Mouse (Mus musculus): ENCODE measurements around the gene Relch.

Gene Relch

DNA sequence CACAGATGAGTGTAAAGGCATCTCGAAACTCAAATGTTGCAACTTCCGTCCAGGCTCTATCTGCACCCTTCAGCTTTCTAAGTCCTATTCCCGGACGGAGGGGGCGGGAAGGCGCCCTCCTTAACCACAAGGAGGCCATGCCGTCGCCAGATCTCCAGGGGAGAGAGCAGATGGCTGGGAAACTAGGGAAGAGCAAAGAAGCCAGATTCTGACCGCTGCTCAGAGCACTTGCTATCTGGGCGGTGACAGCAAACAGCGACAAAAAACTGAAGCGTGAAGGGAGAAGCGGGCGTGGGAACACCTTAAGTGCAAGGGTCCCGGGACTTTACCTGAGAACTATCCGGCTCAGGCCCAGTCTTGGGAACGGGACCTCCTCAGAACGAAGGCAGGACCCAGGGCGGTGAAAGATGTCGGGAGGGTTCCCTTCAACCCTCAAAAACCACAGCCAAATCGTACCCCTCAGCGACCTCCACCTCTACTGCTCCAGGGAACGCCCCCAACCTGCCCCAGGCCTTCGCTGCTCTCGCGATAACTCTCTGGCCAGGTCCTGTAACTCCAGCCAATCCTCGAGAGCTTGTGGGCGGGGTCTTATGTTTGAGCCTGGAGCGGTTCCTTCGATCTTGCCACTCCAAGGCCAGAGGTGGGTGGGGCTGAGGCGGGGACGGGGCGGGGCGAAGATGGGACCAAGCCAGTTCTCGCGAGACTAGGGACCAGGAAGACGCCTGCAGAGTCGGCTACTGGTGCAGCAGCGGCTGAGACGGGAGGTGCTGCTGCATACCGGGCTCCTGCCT, at the start of gene Relch, which contains the start of gene Pign:
Relch (plus strand) TSS at position 691 of the 791 bp plus-strand sequence.
Pign (minus strand) TSS at position 507 of the 791 bp plus-strand sequence.
- Histone ChIP-seq H3K27me3 (ENCODE audit: control insufficient read depth, insufficient read depth, low read length, poor library complexity, severe bottlenecking) (no peaks in the 10 kb centered on the region), H3K36me3 (ENCODE audit: control insufficient read depth, insufficient read depth, low read length, poor library complexity, severe bottlenecking) (no peaks in the 10 kb centered on the region)
- DNase-seq (ENCODE audit: low read depth, low spot score), result peak; percentile 99

GRCm38 (mm10) chr1:105630481-105630880, 33.2 kb upstream of the Relch start:
- peak; percentile 54 for DNase-seq (ENCODE audit: low read depth, low spot score)
- no peaks in the 10 kb centered on the region for H3K27me3 ChIP-seq (ENCODE audit: control insufficient read depth, insufficient read depth, low read length, poor library complexity, severe bottlenecking)

GRCm38 (mm10) chr1:105644093-105644492, 19.6 kb upstream of the Relch start:
- peaks cover 11% of the 10 kb centered on the region; the same call in 1 of the 2 replicates for H3K36me3 ChIP-seq (ENCODE audit: control insufficient read depth, insufficient read depth, low read length, poor library complexity, severe bottlenecking)
- H3K27me3 ChIP-seq (ENCODE audit: control insufficient read depth, insufficient read depth, low read length, poor library complexity, severe bottlenecking), result no peaks in the 10 kb centered on the region
- DNase-seq (ENCODE audit: low read depth, low spot score), result no peak

More at GRCm38 (mm10) chr1:105630481-105630880, 33.2 kb upstream of the Relch start:
- no peaks in the 10 kb centered on the region for H3K36me3 ChIP-seq (ENCODE audit: control insufficient read depth, insufficient read depth, low read length, poor library complexity, severe bottlenecking)

- H3K27me3 ChIP-seq (ENCODE audit: control insufficient read depth, insufficient read depth, low read length, poor library complexity, severe bottlenecking), result no peaks in the 10 kb centered on the region
- DNase-seq (ENCODE audit: low read depth, low spot score), result no peak
- H3K36me3 ChIP-seq (ENCODE audit: control insufficient read depth, insufficient read depth, low read length, poor library complexity, severe bottlenecking), result peaks cover 5% of the 10 kb centered on the region; the same call in 1 of the 2 replicates
These were observed 13.0 kb upstream of the Relch start for GRCm38 (mm10) chr1:105650650-105651049.

- H3K36me3 ChIP-seq (ENCODE audit: control insufficient read depth, insufficient read depth, low read length, poor library complexity, severe bottlenecking), result no peaks in the 10 kb centered on the region
- H3K27me3 ChIP-seq (ENCODE audit: control insufficient read depth, insufficient read depth, low read length, poor library complexity, severe bottlenecking), result no peaks in the 10 kb centered on the region
- no peak for DNase-seq (ENCODE audit: low read depth, low spot score)
These were observed 9.7 kb upstream of the Relch start for GRCm38 (mm10) chr1:105653981-105654380.

GRCm38 (mm10) chr1:105660015-105660414, 3.6 kb upstream of the Relch start:
- DNase-seq (ENCODE audit: low read depth, low spot score), result peak; percentile 76
- Histone ChIP-seq H3K36me3 (ENCODE audit: control insufficient read depth, insufficient read depth, low read length, poor library complexity, severe bottlenecking) (no peaks in the 10 kb centered on the region), H3K27me3 (ENCODE audit: control insufficient read depth, insufficient read depth, low read length, poor library complexity, severe bottlenecking) (no peaks in the 10 kb centered on the region)

DNA sequence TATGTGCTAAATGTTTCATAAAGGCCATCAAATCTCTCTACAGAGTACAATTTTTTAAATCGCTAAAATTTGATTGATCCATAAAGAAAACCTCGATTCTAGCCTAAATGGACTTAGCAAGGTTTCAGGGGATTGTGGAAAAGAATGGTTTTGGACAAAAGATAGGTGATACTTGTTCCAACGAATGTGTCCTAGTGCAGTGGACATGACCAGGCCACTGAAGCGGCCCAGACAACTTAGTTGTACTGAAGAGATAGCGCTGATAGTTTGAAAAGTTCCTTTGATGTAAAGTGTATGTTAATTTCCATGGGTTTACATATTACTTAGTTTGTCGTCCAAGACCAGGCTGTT, 866 bp upstream of the Relch start:
- no peak for DNase-seq (ENCODE audit: low read depth, low spot score)
- Histone ChIP-seq H3K27me3 (ENCODE audit: control insufficient read depth, insufficient read depth, low read length, poor library complexity, severe bottlenecking) (no peaks in the 10 kb centered on the region), H3K36me3 (ENCODE audit: control insufficient read depth, insufficient read depth, low read length, poor library complexity, severe bottlenecking) (no peaks in the 10 kb centered on the region)

DNA sequence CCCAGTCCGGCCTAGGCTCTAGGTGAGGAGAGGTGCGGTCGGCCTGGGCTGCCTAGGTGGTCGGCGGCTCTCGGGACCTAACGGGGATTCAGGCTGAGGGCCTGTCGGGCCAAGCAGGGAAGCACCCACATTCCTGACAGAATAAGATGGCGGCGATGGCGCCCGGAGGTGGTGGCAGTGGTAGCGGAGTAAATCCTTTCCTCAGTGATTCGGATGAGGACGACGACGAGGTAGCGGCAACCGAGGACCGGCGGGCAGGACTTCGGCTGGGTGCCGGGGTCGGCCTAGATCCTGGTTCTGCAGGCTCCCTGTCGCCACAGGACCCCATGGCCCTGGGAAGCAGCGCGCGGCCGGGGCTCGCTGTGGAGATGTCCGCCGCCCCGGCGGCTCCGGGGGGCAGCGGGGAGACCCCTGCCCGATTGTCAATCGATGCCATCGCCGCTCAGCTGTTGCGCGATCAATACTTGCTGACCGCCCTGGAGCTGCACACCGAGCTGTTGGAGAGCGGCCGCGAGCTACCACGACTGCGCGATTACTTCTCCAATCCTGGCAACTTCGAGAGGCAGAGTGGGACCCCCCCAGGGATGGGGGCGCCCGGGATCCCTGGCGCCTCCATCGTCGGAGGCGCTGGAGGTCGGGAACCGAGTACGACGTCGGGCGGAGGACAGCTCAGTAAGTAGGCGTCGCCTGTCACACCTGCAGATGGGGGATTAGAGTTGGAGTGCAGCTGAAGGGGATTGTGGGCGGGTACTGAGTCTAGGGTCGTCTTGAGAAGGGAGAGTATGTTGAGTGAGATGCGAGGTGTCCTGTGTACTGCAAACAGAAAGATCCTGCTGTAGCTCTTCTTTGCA, 526 bp downstream of the Relch start:
- peak; percentile 14 for DNase-seq (ENCODE audit: low read depth, low spot score)
- Histone ChIP-seq H3K27me3 (ENCODE audit: control insufficient read depth, insufficient read depth, low read length, poor library complexity, severe bottlenecking) (no peaks in the 10 kb centered on the region), H3K36me3 (ENCODE audit: control insufficient read depth, insufficient read depth, low read length, poor library complexity, severe bottlenecking) (no peaks in the 10 kb centered on the region)

DNA sequence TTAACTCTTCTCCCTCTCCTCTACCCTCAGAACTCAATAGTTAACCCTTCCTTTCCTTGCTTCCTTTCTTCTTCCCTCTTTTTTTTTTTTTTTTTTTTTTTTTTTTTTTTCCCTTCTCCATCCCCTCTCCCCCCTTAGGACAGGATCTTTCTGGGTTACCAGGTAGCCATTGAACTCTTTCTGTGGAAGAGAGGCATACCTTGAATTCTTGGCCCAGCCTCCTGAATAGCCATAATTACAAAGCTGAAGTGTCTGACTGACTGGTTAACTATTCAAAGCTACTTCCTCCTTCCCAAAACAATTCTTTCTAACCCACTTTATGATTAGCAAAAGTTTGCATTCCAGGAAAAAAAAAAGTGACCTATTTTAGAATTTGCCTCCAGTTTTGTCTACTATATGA, 6.0 kb downstream of the Relch start:
- no peaks in the 10 kb centered on the region for H3K27me3 ChIP-seq (ENCODE audit: control insufficient read depth, insufficient read depth, low read length, poor library complexity, severe bottlenecking)
- no peak for DNase-seq (ENCODE audit: low read depth, low spot score)
- H3K36me3 ChIP-seq (ENCODE audit: control insufficient read depth, insufficient read depth, low read length, poor library complexity, severe bottlenecking), result no peaks in the 10 kb centered on the region

GRCm38 (mm10) chr1:105674763-105675162, 11.1 kb downstream of the Relch start:
- Histone ChIP-seq H3K27me3 (ENCODE audit: control insufficient read depth, insufficient read depth, low read length, poor library complexity, severe bottlenecking) (no peaks in the 10 kb centered on the region), H3K36me3 (ENCODE audit: control insufficient read depth, insufficient read depth, low read length, poor library complexity, severe bottlenecking) (0 out of 2 replicates have a peak, but pooled peaks cover 2% of the 10 kb centered on the region)
- no peak for DNase-seq (ENCODE audit: low read depth, low spot score)

DNA sequence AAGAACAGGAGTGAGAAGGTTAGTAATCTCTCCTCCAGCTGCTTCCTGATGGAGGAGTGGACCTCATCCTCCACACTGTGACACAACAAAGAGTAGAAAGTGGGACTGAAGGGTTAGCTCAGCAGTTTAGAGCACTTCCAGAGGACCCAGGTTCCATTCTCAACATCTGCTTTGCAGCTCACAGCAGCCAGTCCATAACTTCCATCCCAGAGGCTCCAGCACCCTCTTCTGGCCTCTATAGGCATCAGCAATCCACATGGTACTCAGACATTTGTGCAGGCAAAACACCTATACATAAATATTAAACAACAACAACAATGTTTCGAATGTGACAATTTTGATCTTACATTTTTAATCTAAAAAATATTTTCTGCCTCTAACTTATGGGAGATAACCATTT, 16.9 kb downstream of the Relch start:
- Histone ChIP-seq H3K36me3 (ENCODE audit: control insufficient read depth, insufficient read depth, low read length, poor library complexity, severe bottlenecking) (0 out of 2 replicates have a peak, but pooled peaks cover 2% of the 10 kb centered on the region), H3K27me3 (ENCODE audit: control insufficient read depth, insufficient read depth, low read length, poor library complexity, severe bottlenecking) (no peaks in the 10 kb centered on the region)
- DNase-seq (ENCODE audit: low read depth, low spot score), result peak; percentile 59

DNA sequence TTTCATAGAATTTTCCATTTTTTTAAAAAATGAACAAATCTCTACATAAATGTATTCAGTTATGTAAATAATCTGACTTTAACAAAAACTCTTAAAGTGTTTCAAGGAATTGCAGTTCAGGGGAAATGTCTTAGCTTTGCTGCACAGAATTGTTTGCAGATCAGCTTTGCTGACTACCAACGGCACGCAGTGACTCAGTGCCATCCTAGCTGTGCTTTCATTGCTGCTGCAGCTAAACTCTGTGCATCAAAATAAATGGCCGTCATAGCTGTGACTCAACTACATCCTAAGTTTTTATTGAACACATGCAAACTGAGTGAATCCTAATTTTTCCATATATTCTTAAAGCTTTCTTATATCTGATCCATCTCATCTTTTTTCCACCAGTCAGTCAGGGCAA, 21.8 kb downstream of the Relch start:
- peaks cover 5% of the 10 kb centered on the region; the same call in 1 of the 2 replicates for H3K36me3 ChIP-seq (ENCODE audit: control insufficient read depth, insufficient read depth, low read length, poor library complexity, severe bottlenecking)
- no peaks in the 10 kb centered on the region for H3K27me3 ChIP-seq (ENCODE audit: control insufficient read depth, insufficient read depth, low read length, poor library complexity, severe bottlenecking)
- no peak for DNase-seq (ENCODE audit: low read depth, low spot score)

DNA sequence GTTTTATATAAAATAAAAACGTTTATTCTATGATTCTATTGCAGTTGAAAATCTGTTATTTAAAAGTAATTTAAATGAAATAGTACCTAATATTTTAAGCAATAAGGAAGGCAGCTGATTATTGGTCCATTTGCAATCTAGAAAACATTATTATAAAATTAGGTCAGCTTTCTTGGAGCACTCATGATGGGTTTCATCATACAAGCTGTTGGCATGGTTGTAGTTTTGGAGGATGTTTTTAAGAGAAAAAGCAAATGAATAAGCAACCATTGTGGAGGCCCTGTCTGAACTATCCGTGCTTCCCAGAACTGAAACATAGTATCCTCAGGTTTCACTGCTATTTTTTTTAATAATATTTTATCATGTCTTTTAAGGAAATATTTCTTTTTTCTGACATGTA, 31.9 kb downstream of the Relch start:
- DNase-seq (ENCODE audit: low read depth, low spot score), result no peak
- H3K27me3 ChIP-seq (ENCODE audit: control insufficient read depth, insufficient read depth, low read length, poor library complexity, severe bottlenecking), result no peaks in the 10 kb centered on the region
- H3K36me3 ChIP-seq (ENCODE audit: control insufficient read depth, insufficient read depth, low read length, poor library complexity, severe bottlenecking), result peaks cover 3% of the 10 kb centered on the region; the same call in 1 of the 2 replicates

GRCm38 (mm10) chr1:105700984-105701530, 37.4 kb downstream of the Relch start:
- no peak for DNase-seq (ENCODE audit: low read depth, low spot score)
- H3K27me3 ChIP-seq (ENCODE audit: control insufficient read depth, insufficient read depth, low read length, poor library complexity, severe bottlenecking), result no peaks in the 10 kb centered on the region

GRCm38 (mm10) chr1:105709415-105709814, 45.8 kb downstream of the Relch start:
- no peaks in the 10 kb centered on the region for H3K27me3 ChIP-seq (ENCODE audit: control insufficient read depth, insufficient read depth, low read length, poor library complexity, severe bottlenecking)
- no peaks in the 10 kb centered on the region for H3K36me3 ChIP-seq (ENCODE audit: control insufficient read depth, insufficient read depth, low read length, poor library complexity, severe bottlenecking)
- no peak for DNase-seq (ENCODE audit: low read depth, low spot score)

More at GRCm38 (mm10) chr1:105700984-105701530, 37.4 kb downstream of the Relch start:
- H3K36me3 ChIP-seq (ENCODE audit: control insufficient read depth, insufficient read depth, low read length, poor library complexity, severe bottlenecking), result peaks cover 2% of the 10 kb centered on the region; the same call in 1 of the 2 replicates
